Mouse (Mus musculus) E14TG2a.4 (cell line): ENCODE data around the gene Xrn2.

Experiments used
- H3K27me3 ChIP-seq: 2 replicates; pipeline ENCODE4 v1.6.1; 2014; ENCODE audit warnings: low read length, control low read depth; ENCODE audit not compliant: insufficient read depth
- H3K36me3 ChIP-seq: 2 replicates; pipeline ENCODE4 v1.6.1; 2014; ENCODE audit warnings: low read length, control low read depth; ENCODE audit not compliant: insufficient read depth
- H3K4me1 ChIP-seq: replicated peaks from 2 replicates; pipeline ENCODE4 v1.6.1; 2014; ENCODE audit warnings: low read depth, low read length, control low read depth
- H3K4me3 ChIP-seq: replicated peaks from 2 replicates; pipeline ENCODE4 v1.5.1; 2014; ENCODE audit warnings: mild to moderate bottlenecking, low read length
- H3K9me3 ChIP-seq: 2 replicates; pipeline ENCODE4 v1.6.1; 2014; ENCODE audit warnings: low read length, control low read depth
- CTCF ChIP-seq: conservative IDR thresholded peaks from 2 replicates; pipeline ENCODE4 v1.5.1; 2014; ENCODE audit warnings: low read length
- NANOG ChIP-seq: IDR thresholded peaks from 2 replicates; pipeline ENCODE4 v1.6.1; 2014; ENCODE audit warnings: borderline replicate concordance, low read length, mixed read lengths
- POU5F1 ChIP-seq: IDR thresholded peaks from 2 replicates; pipeline ENCODE4 v1.6.1; 2014; ENCODE audit warnings: low read length, borderline replicate concordance

Gene Xrn2

GRCm38 (mm10) chr2:147074399-147074798 lies 61.6 kb downstream of the Xrn2 start:
- no peaks in the 10 kb centered on the region for H3K27me3 ChIP-seq
- TF ChIP-seq CTCF, result no peak
- TF ChIP-seq NANOG, result no peak
- TF ChIP-seq POU5F1, result no peak
- H3K4me1 ChIP-seq, result peaks cover 6% of the 10 kb centered on the region
- H3K4me3 ChIP-seq, result no peak overlapping the region
- H3K9me3 ChIP-seq, result no peaks in the 10 kb centered on the region
- peaks cover 68% of the 10 kb centered on the region for H3K36me3 ChIP-seq

GRCm38 (mm10) chr2:147082391-147082790 lies 69.6 kb downstream of the Xrn2 start:
- H3K36me3 ChIP-seq, result peaks cover 5% of the 10 kb centered on the region; the same call in 1 of the 2 replicates
- peaks cover 40% of the 10 kb centered on the region for H3K27me3 ChIP-seq
- TF ChIP-seq NANOG (no peak), POU5F1 (no peak), CTCF (no peak)
- H3K4me3 ChIP-seq, result no peak overlapping the region
- no peaks in the 10 kb centered on the region for H3K9me3 ChIP-seq
- H3K4me1 ChIP-seq, result peaks cover 34% of the 10 kb centered on the region

- no peak for TF ChIP-seq POU5F1
- no peak for TF ChIP-seq NANOG
- no peak for TF ChIP-seq CTCF
- Histone ChIP-seq H3K4me1 (peaks cover 34% of the 10 kb centered on the region), H3K4me3 (peak overlapping the region; percentile 74), H3K27me3 (peaks cover 40% of the 10 kb centered on the region), H3K9me3 (no peaks in the 10 kb centered on the region), H3K36me3 (no peaks in the 10 kb centered on the region)
Observed at GRCm38 (mm10) chr2:147083471-147084365, 70.9 kb downstream of the Xrn2 start.

- TF ChIP-seq CTCF, result no peak
- TF ChIP-seq POU5F1, result no peak
- TF ChIP-seq NANOG, result no peak
- Histone ChIP-seq H3K36me3 (no peaks in the 10 kb centered on the region), H3K4me1 (peaks cover 27% of the 10 kb centered on the region), H3K9me3 (no peaks in the 10 kb centered on the region), H3K27me3 (peaks cover 40% of the 10 kb centered on the region), H3K4me3 (peak overlapping the region; percentile 74)
Observed at GRCm38 (mm10) chr2:147084366-147085071, 71.7 kb downstream of the Xrn2 start.

DNA sequence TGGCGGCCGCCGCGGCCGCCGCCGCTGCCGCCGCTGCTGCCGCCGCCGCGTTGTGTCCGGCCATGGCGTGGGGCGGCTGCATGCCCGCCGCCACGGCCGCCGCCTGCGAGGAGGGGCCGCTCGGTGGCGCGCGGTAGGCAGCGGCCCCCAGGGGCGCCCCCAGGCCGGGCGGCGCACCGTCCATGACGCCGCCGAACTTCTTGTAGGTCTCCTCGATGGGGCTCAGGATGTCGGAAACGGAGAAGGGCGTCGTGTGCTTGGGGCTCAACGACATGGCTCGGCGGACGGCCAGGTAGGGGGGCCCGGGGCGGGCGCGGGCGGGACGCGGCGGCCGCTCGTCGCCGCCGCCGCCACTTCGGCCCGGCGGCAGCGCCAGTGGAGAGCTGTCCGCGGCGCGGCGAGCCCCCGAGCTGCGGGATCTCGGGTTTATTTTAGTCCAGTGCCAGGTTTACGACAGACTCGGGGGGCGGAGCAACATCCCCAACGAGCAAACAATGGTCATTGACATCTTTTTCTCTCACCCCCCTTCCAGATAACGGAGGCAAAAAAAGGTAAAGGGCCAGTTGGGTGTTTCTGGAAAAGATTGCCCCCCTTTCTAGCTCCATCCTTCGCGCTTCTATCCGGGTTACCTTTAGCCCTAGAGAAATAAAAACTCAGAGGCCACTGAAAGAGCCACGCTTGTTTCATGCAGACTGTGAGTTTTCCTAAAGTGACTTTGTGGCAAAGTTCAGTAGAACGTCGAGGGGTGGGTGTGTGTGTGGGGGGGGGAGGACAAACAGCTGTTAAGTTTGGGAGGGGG lies 72.5 kb downstream of the Xrn2 start, which contains the start of gene Nkx2-4:
Gene Nkx2-4, minus strand, starts transcription at position 374 of the 799 bp plus-strand sequence.
- H3K4me3 ChIP-seq, result peak within 1 kb of the TSS; percentile 74
- no peak for TF ChIP-seq POU5F1
- TF ChIP-seq NANOG, result no peak
- peaks cover 21% of the 10 kb centered on the region for H3K4me1 ChIP-seq
- H3K27me3 ChIP-seq, result peaks cover 40% of the 10 kb centered on the region
- no peaks in the 10 kb centered on the region for H3K36me3 ChIP-seq
- no peaks in the 10 kb centered on the region for H3K9me3 ChIP-seq

GRCm38 (mm10) chr2:147085937-147086336 lies 73.1 kb downstream of the Xrn2 start:
- H3K4me1 ChIP-seq, result peaks cover 15% of the 10 kb centered on the region
- no peaks in the 10 kb centered on the region for H3K36me3 ChIP-seq
- TF ChIP-seq NANOG (no peak), POU5F1 (no peak)
- no peaks in the 10 kb centered on the region for H3K9me3 ChIP-seq
- H3K4me3 ChIP-seq, result no peak overlapping the region
- H3K27me3 ChIP-seq, result peaks cover 40% of the 10 kb centered on the region

DNA sequence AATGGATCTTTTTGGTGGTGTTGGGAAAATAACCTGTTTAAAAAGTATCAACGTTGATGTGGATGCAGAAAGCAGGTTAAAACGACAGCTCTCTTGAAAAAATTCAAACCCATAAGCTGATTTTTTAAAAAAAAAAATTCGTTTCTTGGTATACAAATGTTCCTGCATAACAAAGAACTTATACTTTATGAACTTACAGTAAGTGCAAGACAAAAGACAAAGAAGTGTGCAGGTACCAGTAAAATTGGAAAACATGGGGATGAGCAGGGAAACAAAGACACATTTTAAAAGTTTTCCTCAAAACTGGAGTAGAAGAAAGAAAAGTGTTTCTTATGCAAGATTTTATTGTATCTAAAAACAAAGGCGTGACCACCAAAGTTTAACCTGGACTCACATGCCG lies 73.6 kb downstream of the Xrn2 start:
- Histone ChIP-seq H3K9me3 (no peaks in the 10 kb centered on the region), H3K36me3 (no peaks in the 10 kb centered on the region), H3K4me3 (no peak overlapping the region), H3K4me1 (peaks cover 10% of the 10 kb centered on the region), H3K27me3 (peaks cover 40% of the 10 kb centered on the region)
- TF ChIP-seq POU5F1 (no peak), NANOG (no peak), CTCF (no peak)

- H3K9me3 ChIP-seq, result peaks cover 24% of the 10 kb centered on the region
- no peaks in the 10 kb centered on the region for H3K4me1 ChIP-seq
- H3K27me3 ChIP-seq, result no peaks in the 10 kb centered on the region
- no peak overlapping the region for H3K4me3 ChIP-seq
- no peaks in the 10 kb centered on the region for H3K36me3 ChIP-seq
- TF ChIP-seq CTCF, result no peak
- TF ChIP-seq NANOG, result no peak
- TF ChIP-seq POU5F1, result no peak
Observed at GRCm38 (mm10) chr2:147119736-147120135, 106.9 kb downstream of the Xrn2 start.
